Mouse (Mus musculus) embryo, embryonic 11 days (tissue): Measurements from ENCODE around the gene Gemin8.

ENCODE experiments used
- DNase-seq: peaks from one replicate; pipeline ENCODE4 v3.0.0-alpha.2; 2015

Gene Gemin8

DNA sequence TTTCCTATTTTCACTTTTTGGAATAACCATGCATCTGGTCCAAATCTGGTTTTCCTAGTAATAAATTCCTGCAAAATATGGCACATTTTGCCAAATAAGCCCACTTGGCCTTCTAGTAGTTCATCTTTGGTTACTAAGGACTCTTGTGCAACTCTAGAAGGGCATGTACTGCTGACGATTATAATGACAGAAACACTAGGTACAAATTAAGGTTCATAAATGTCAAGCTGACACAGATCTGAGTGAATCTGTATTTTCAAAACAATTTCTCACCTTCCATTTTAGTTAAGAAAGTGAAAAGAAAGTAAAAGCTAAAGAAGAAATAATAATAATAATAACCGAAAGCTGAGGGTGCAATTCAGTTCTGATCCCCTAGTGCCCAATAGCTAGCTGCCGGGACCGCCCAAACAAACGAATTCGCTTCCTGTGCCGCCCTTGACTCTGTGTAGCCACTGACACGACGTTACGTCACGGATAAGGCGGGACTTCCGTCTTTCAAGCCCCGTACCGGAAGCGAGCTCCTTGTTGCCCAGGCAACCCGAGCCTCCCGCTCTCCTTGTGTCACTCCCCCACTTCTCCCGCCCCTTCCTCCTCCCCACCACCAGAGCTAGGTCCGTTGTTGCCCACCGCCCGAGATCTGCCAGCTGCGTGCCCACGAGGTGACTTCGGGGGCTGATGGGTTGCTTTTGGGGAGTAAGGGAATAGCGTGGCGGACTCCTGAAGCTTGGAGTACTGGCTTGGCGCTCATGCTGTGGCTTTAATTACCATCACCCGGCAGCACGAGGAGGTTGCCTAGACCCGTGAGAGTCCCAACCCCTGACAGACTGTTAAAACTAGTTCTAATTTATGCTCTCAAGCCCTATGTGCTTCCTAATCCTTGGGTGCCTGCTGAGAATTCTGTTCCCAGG is at the start of gene Gemin8:
Gemin8 (plus strand) TSS at position 563 of the 908 bp plus-strand sequence.
- peak; percentile 96 for DNase-seq

DNA sequence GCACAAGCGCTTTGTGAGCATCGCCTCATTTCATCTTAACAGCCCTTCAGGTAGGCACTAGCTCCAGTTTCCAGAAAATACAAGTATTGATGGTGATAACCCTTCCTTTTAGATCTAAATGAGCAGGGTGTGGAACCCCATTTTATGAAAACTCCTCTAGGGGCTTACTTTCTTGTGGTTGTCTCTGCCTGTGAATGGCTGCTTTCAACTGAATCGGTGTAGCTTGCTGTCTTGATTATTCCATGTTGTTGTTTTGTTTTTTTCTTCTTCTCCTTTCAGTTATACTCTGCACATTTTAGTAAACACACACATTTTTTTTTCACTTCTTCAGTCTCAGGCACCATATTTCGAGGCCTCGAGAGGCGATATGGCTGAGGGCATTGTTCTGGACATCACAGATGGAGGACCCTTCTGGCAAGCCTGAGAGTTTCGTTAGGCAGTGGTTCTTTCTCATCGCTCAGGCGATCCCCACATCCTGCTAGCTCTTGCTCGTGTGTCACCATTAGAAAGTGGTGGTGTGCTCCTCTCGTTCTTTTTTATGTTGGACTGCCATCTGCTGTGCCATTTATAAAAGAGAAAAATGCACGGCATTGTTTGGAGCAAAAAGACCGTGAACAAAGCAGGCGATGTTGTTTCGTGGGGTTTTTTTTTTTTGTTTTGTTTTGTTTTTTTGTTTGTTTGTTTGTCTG is 23.0 kb upstream of the Gemin8 start:
- DNase-seq = peak; percentile 21

DNA sequence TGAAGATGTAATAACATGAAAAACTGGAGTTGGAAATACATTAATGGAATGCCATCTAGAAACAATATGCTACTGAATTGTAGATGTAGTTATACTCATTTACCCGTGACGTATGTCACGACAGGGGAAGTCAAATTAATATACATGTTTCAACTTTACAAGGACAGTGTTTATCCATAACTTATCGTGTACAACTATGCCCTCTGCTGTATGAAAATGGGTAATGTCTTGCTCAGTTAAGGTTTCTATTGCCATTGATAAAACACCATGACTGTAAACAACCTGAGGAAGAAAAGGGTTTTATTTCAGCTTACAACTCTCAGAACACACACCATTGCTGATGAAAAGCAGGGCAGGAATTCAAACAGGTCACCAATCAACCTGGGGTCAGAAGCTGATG is 7.5 kb upstream of the Gemin8 start:
- DNase-seq = no peak

DNA sequence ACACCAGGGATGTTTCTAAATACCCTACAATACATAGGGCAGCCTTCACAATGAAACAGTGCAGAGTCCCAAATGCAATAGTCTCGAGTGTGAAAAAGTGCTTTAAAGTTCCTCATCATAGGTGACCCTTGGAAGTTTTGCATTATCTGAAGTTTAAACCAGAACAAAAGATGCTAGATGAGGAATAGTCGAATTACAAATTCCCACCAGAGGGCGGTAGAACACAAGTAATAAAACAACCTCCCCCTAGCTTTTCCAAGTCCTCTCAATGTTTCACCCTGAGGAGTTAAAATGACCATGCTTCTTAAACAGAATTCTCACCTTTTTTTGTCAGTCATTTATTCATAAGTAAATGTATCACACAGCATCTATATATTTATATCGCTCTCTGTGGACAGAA is 2.9 kb upstream of the Gemin8 start:
- peak; percentile 71 for DNase-seq

DNA sequence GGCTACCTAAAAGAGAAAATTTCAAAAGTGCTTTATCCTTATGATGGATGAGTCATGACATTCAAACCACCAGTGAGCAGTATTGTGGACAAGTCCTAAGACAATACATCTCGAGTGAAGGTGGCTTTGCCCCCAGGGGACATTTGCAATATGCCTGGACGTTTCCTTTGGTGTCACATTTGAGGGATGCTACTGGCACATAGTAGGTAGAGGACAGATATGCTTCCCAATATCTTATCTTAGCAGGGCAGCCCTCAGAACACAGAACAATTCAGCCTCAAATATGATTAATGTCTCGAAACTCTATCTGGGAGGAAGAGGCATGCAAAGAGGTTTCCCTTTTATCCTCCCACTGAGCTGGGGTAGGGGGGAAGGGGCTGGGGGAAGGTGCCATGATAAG is 2.3 kb upstream of the Gemin8 start:
- DNase-seq = no peak

DNA sequence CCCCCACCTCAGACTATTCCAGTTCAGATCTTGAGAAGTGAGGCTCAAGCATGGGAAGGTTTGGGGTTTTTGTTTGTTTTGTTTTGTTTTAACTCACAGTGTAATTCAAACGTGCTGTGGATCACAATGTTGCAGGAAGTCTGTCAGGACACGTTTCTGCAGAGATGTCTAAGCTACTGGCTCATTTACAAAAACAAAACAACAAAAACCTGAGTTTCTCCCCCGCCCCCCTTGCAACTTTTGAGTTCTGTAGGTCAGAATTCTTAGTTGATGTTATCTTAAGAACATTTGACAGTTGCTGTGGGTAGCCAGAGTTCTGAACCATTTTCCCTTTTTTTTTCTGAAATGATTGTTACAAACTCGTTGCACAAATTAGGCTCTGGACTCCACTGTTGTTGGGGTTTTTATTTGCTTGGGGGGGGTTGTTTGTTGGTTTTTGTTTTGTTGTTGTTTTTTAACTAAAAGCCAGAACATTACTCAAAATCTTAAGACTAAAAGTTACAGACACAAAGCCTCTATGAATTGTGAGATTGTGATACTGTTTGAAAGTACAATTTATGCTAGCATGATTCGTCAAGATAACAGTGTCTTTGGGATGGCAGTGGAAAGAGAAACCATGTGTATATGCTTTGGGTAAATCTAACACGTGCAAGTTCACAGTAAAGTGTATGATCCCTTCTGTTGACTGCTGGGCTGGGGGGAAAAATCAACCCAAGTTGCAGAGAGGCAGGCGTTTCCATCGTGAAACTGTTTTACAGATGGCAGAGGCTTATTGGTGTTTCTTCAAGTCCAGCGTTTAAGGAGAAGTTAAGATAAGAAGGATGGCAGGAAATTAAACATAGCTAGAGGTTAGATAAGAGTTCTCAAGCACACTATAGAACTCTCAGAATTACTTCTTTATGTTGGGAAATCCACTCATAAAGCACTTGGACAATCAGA is 815 bp downstream of the Gemin8 start:
- DNase-seq = no peak

DNA sequence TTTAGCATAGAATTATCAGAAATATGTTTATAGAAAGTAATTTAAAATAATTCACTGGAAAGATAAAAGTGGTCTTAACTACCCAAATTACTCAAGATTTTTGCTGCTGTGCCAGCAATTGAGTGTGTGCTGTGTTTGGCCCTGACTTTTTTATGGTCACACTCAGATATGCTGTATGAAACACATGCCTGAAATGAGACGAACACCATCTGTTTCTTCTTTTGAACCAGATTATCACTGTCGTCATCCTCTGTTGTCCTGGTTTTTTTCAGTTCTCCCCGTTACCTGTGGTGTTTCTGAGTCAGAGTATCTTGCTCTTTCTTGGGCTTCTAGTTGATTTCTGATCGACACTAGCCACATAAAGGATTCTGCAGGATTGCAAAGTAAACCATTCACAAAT is 1.8 kb downstream of the Gemin8 start:
- no peak for DNase-seq

DNA sequence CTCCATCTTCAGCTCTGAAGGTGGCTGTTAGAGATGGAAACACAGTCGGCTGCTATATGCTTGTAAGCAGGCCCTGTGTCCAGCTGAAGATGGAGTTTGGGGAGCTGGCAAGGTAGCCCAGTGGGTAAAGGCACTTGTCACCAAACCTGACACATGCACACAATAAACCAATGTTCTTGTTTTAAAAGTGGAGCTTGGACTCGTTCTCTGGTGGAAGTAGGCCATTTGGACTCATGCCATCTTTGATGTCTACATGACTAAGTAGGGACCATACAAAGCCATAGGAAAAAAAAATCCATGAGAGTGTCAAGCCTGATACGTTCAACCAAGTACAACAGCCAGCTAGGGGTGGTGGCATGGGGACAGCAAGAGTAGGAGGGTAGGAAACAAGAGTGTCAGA is 2.4 kb downstream of the Gemin8 start:
- DNase-seq = no peak

DNA sequence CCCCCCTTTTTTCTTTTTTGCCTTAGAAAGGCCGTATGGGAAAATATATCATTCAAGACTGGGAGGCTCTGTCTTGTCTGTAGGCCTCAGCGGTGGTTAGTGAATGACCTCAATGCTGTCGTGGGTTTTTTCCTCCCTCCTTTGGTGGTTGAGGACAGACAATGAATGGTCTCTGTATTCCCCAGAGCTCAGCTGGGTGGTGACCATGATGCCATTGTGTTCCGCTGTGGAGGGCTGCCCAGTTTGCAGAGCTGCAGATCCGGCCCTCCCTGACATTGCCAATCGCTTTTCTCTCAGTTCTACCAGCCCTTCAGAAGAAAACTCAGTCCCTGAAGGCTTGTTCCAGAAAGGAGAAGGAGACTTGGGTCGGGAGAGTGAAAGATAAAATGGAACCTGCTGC is 3.5 kb downstream of the Gemin8 start:
- DNase-seq = peak; percentile 33

DNA sequence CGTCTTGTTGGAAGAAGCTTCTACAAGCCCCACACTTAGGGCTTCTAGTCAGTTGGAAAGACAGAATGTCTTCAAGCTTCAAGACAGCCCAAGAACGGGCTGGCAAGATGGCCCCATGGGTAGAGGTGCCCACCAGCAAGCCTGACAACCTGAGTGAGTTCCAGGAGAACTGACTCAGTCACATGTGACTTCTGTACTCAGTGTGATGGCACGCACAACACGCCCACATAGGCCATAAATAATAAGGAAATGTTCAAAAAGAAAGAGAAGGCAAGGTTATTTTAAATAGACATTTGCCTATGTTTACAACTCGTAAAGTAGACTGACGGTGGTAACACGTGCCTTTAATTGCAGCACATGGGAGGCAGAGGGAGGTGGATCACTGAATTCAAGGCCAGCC is 7.7 kb downstream of the Gemin8 start:
- DNase-seq = no peak

DNA sequence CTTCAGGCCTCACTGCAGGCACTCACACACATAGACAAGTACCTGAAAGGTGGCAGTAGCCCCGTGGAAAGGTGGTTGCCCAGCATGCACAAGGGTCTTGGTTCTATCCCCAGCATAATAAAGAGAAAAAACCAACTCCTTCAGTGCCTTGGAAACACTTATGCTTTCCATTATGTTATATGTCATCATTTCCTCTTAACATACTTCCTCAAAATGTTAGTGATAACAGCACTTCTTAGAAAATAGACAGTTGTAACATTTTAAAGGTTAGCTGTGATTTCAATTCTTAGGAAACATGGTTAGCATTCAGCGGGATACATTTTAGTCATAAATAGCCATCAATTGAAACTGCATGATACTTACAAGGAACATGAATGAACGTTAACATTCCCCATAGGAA is 12.8 kb downstream of the Gemin8 start:
- DNase-seq = no peak

DNA sequence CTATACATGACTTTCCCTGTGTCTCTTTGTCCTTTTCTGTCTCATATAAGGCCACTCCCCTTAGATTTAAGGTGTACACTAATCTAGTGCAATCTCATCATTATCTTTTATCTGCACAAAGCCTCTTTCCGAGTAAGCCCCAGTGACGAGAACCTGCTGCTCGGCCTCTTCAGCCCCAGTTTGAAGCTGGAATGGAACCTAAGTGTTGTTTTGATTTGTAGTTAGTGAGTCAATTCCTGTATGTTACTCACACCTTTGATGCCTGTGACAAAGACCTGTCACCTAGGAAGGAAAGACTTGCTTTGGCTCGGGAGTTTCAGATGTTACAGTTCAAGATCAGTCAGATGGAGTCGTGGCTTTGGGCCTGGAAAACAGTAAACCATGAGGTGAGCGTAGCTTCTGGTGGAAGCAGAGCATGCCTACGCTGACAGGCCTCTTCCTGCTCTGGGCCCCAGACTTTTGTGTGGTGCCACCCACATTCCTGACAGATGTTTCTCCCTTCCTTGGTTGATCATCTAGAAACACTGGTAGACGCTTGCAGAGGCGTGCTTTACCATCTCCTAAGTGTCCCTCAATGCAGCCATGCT is 15.2 kb downstream of the Gemin8 start:
- DNase-seq = no peak

DNA sequence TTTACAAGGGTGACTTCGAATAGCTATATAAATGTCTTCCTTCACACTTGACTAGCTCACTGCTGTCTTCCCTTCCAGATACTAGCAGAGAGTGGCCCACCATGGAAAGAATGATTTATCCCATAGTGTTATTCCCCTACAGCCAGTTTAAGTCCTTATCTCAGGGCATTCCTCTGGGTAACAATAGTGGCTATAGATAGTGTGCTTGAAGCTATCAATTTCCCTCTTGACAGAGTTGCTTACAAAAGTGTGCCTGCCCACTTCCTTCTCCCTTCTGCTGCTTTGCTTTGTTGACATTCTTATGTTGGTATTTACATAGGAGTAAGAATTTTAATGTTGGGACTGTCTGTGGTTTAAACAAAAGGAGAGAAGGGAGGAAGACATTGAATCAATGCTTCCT is 17.5 kb downstream of the Gemin8 start:
- no peak for DNase-seq

DNA sequence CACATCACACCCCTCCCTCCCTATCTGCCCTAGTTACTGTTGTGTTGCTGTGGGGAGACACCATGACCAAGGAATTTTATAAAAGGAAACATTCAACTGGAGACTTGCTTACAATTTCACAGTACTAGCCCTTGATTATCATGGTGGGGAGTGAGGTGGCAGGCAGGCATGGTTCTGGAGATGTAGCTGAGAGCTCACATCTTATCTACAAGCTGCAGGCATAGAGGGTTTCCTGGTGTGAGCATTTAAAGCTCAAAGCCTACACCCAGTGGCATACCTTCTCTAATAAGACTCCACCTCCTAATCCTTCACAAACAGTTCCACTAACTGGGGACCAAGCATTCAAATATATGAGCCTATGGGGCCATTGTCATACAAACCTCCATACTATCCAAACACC is 26.1 kb downstream of the Gemin8 start:
- no peak for DNase-seq

DNA sequence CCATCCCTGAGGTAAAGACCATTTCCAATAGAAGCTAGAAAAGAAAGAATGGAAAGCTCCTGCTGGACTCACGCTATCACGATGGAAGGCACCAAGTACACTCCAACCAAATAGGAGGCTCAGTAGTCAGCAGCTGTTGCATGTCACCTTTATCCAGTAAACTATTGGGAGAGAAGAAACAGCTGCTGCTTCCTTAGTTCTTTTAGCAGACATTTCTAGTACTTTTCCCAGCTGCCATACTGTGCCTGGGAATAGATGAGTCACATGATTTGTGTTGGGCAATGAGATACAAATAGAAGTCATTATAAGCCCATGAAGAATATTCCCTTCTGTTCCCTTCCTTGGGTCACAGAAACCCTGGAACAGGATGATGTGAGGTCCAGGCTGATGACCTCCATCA is 28.0 kb downstream of the Gemin8 start:
- no peak for DNase-seq

DNA sequence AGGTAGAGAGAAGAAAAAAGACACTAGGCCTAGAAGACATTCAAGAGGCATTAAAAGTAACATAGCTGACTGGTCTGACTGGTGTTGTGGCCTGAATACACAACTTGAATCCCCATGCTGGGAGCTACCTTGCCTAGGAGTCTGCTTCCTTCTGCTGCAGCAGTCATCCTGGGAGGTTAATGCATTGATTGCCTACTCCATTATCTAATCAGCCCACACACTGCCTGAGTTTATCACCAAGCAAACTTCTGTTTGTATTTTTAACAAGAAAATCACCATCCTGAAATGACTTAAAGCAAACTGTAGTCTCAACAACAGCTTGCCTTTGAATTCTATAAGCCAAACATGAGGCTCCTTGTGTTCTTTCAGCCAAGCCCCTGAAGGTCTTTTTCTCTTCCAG is 29.6 kb downstream of the Gemin8 start:
- DNase-seq = no peak

DNA sequence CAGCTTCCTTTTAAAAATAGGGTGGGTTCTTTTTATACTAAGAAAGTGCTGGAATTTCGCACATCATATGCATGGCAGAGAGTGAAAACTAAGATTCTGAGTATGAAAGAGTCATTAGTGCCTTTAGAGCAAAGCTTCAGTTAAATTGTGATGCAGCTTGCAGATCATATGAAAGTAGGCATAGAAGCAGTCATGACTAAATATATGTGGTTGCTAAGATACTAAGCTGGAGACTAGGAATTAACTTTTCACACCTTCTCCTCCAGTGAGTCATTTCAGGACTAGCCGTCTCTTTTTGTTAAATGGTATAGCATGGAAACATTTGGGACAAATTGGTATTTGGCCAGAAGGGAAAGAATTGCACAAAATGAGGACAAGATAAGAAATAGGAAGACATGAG is 44.3 kb downstream of the Gemin8 start:
- DNase-seq = no peak

DNA sequence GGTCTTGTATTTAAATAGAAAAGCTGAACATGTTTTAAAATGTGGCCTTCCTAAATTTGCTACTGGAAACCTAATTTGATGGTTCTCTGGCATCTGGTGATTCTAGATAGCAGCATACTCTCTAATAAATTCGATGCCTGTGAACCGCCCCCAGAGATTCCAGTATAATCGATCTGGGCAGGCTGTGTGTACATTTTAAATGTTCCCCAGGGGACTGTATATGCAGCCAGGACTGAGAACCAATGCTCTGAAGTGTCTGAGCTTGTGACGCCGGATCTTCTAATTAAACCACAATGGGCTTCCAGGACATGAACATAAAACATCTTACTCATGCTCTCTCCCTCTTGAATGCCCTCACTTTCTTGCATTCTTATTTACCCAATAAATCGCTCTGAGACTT is 46.0 kb downstream of the Gemin8 start:
- DNase-seq = no peak

DNA sequence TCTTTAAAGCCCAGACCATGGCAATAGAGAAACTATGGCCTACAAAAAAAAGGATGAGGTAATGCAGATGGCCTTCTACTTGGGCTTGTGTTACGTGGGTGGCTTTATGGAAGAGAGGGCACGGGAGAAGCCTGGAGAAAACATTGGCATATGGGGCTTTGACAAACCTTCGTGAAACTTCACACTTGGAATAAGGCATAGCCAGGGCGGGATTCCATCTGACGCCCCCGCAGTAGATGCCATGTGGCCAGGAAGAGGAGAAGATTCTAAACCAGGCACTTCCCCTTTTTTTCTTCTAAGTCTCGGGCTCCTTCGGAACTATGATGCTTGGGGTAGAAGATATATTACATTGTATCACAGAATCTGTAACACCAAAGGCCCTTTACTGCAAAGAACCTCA is 46.5 kb downstream of the Gemin8 start:
- DNase-seq = no peak

DNA sequence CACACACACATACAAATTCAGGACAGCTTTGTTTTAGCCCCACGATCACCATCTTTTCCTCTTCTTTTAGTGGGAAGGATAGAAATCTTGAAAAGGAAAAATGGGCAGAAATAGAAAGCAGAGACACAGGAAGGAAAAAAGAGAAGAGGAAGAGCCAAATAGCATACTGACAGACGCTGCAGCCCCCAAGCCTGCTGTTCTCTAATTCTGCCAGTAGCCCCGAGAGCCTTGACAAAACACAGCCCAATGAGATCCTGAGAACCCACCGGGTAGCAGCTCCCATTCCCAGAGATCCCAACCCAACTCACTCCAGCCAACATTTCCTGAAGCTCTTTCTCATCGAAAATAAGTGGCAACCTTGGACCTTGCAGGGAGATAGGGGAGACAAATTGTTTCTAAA is 49.1 kb downstream of the Gemin8 start:
- DNase-seq = no peak

DNA sequence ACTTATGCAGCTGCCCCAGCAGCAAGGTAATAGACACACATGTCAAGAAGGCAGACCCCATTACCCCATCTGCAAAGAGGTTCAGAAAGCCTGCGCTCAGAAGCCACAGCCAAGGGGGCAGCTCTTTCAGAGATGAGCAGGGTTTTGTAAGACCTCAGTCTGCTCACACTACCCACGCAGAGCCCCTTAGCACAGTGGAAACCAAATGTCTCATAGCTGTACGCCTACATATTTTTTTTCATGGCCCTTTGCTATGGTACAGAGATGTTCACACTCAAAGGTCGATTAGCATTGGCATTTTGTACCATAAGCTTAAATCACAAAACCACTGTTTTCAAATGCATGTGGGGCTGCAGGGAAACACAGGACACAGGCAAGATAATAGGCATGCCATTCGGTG is 56.6 kb downstream of the Gemin8 start:
- no peak for DNase-seq

DNA sequence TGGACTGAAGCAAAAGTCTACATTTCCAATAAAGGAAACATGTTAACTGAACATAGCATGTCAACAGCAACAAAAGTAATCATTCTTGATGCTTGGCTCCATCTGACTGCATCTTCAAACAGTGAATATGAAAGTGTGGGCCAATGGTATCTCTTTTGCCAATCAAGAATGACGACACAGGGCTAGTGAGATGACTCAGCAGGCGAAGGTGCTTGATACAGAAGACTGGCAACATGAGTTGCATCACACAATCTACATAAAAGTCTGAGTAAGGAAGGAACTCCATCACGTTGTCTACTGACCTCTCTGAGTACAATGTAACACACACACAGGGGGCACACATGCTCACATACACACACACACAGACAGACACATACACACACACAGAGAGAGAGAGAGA is 59.5 kb downstream of the Gemin8 start:
- no peak for DNase-seq
